Mouse (Mus musculus): ENCODE results near the gene Mnd1. TPM values are rescaled to one million over a fixed set of nuclear protein-coding genes. Genes with fewer than 3 reads are reported as not detected.

Mnd1 gene
- total RNA-seq (2017), result 16.3 and 45.1 TPM in 2 replicates

- ATAC-seq (replicated peaks; ENCODE audit: low read depth, poor library complexity, severe bottlenecking), result peak; percentile 99
Observed at GRCm38 (mm10) chr3:84155558-84156006, at the start of gene Mnd1. TSS of gene Mnd1 (minus strand) at chr3:84155786.

GRCm38 (mm10) chr3:84204640-84205039, 49.1 kb upstream of the Mnd1 start:
- no peak for ATAC-seq (replicated peaks; ENCODE audit: low read depth, poor library complexity, severe bottlenecking)

GRCm38 (mm10) chr3:84200559-84201420, 45.2 kb upstream of the Mnd1 start:
- ATAC-seq (replicated peaks; ENCODE audit: low read depth, poor library complexity, severe bottlenecking), result no peak

- no peak for ATAC-seq (replicated peaks; ENCODE audit: low read depth, poor library complexity, severe bottlenecking)
Observed at GRCm38 (mm10) chr3:84199516-84199915, 43.9 kb upstream of the Mnd1 start.

GRCm38 (mm10) chr3:84198229-84198628, 42.6 kb upstream of the Mnd1 start:
- no peak for ATAC-seq (replicated peaks; ENCODE audit: low read depth, poor library complexity, severe bottlenecking)

- no peak for ATAC-seq (replicated peaks; ENCODE audit: low read depth, poor library complexity, severe bottlenecking)
Observed at GRCm38 (mm10) chr3:84193881-84194280, 38.3 kb upstream of the Mnd1 start.

- no peak for ATAC-seq (replicated peaks; ENCODE audit: low read depth, poor library complexity, severe bottlenecking)
Observed at GRCm38 (mm10) chr3:84191141-84191881, 35.7 kb upstream of the Mnd1 start.

- peak; percentile 62 for ATAC-seq (replicated peaks; ENCODE audit: low read depth, poor library complexity, severe bottlenecking)
Observed at GRCm38 (mm10) chr3:84190513-84191061, 35.0 kb upstream of the Mnd1 start.

- 0 out of 2 replicates have a peak, but pooled peaks have one; percentile 18 for ATAC-seq (replicated peaks; ENCODE audit: low read depth, poor library complexity, severe bottlenecking)
Observed at GRCm38 (mm10) chr3:84189629-84190173, 34.1 kb upstream of the Mnd1 start.

- ATAC-seq (replicated peaks; ENCODE audit: low read depth, poor library complexity, severe bottlenecking), result no peak
Observed at GRCm38 (mm10) chr3:84181717-84182116, 26.1 kb upstream of the Mnd1 start.

GRCm38 (mm10) chr3:84181102-84181501, 25.5 kb upstream of the Mnd1 start:
- ATAC-seq (replicated peaks; ENCODE audit: low read depth, poor library complexity, severe bottlenecking), result no peak

- ATAC-seq (replicated peaks; ENCODE audit: low read depth, poor library complexity, severe bottlenecking), result no peak
Observed at GRCm38 (mm10) chr3:84180304-84180703, 24.7 kb upstream of the Mnd1 start.

GRCm38 (mm10) chr3:84177834-84178233, 22.2 kb upstream of the Mnd1 start:
- no peak for ATAC-seq (replicated peaks; ENCODE audit: low read depth, poor library complexity, severe bottlenecking)

GRCm38 (mm10) chr3:84175337-84176315, 20.0 kb upstream of the Mnd1 start:
- peak; percentile 99 for ATAC-seq (replicated peaks; ENCODE audit: low read depth, poor library complexity, severe bottlenecking)

- ATAC-seq (replicated peaks; ENCODE audit: low read depth, poor library complexity, severe bottlenecking), result no peak
Observed at GRCm38 (mm10) chr3:84173581-84174154, 18.1 kb upstream of the Mnd1 start, which contains the start of gene Gm6525. TSS of gene Gm6525 (plus strand) at chr3:84174104.

GRCm38 (mm10) chr3:84172406-84172805, 16.8 kb upstream of the Mnd1 start:
- no peak for ATAC-seq (replicated peaks; ENCODE audit: low read depth, poor library complexity, severe bottlenecking)

GRCm38 (mm10) chr3:84169393-84170005, 13.9 kb upstream of the Mnd1 start:
- no peak for ATAC-seq (replicated peaks; ENCODE audit: low read depth, poor library complexity, severe bottlenecking)

- no peak for ATAC-seq (replicated peaks; ENCODE audit: low read depth, poor library complexity, severe bottlenecking)
Observed at GRCm38 (mm10) chr3:84168943-84169342, 13.4 kb upstream of the Mnd1 start.

Measured in common myeloid progenitor, adult 5-6 weeks (primary cell).